Mouse (Mus musculus) gastrocnemius, adult 8-10 months (tissue): ENCODE data around the gene Clnk. TPM values are rescaled to one million over a fixed set of nuclear protein-coding genes. Genes with fewer than 3 reads are reported as not detected.
"Not testable (repeated sequence)": the region's sequence is repeated elsewhere in the genome, so short reads cannot be mapped to it uniquely, and the experiment has no call there.

Source experiments
- DNase-seq, 2 experiments: peaks; one replicate each; pipeline ENCODE4 v3.0.0; 2022; ENCODE audit warnings: low spot score in 2 of 2
- total RNA-seq, 4 experiments: library from RNA; stranded (reverse); gene quantifications; 2 replicates each; pipeline ENCODE4 v1.2.4; 2022

The Clnk gene
- not detected for total RNA-seq

GRCm38 (mm10) chr5:38876622-38877021 lies at the start of gene Clnk:
Gene Clnk, minus strand, starts transcription at chr5:38876812.
- no peak for DNase-seq

- DNase-seq, result no peak
Measured at GRCm38 (mm10) chr5:38905271-38905670, 28.7 kb upstream of the Clnk start.

- DNase-seq, result no peak
Measured at GRCm38 (mm10) chr5:38904528-38905044, 28.0 kb upstream of the Clnk start.

GRCm38 (mm10) chr5:38902889-38903288 lies 26.3 kb upstream of the Clnk start:
- DNase-seq, result peak; percentile 17 to 20

- no peak for DNase-seq
Measured at GRCm38 (mm10) chr5:38899051-38899450, 22.4 kb upstream of the Clnk start.

- no peak for DNase-seq
Measured at GRCm38 (mm10) chr5:38888646-38889045, 12.0 kb upstream of the Clnk start.

GRCm38 (mm10) chr5:38886623-38887275 lies 10.1 kb upstream of the Clnk start:
- no peak for DNase-seq

GRCm38 (mm10) chr5:38882635-38883034 lies 6.0 kb upstream of the Clnk start:
- DNase-seq, result not testable (repeated sequence)

GRCm38 (mm10) chr5:38881728-38882620 lies 5.4 kb upstream of the Clnk start:
- DNase-seq, result no peak

- no peak for DNase-seq
Measured at GRCm38 (mm10) chr5:38881416-38881727, 4.8 kb upstream of the Clnk start.

GRCm38 (mm10) chr5:38879989-38880706 lies 3.5 kb upstream of the Clnk start:
- DNase-seq, result peak in 1 of 2 experiments; percentile 13

- DNase-seq, result no peak
Measured at GRCm38 (mm10) chr5:38875403-38875802, 1.2 kb downstream of the Clnk start.

GRCm38 (mm10) chr5:38874931-38875330 lies 1.7 kb downstream of the Clnk start:
- DNase-seq, result no peak

- no peak for DNase-seq
Measured at GRCm38 (mm10) chr5:38872906-38873305, 3.7 kb downstream of the Clnk start.

- no peak for DNase-seq
Measured at GRCm38 (mm10) chr5:38871591-38871990, 5.0 kb downstream of the Clnk start.

GRCm38 (mm10) chr5:38870485-38870884 lies 6.1 kb downstream of the Clnk start:
- DNase-seq, result no peak

GRCm38 (mm10) chr5:38869976-38870375 lies 6.6 kb downstream of the Clnk start:
- DNase-seq, result no peak

- DNase-seq, result no peak
Measured at GRCm38 (mm10) chr5:38864624-38865023, 12.0 kb downstream of the Clnk start.

GRCm38 (mm10) chr5:38863029-38863428 lies 13.6 kb downstream of the Clnk start:
- no peak for DNase-seq

GRCm38 (mm10) chr5:38862288-38862985 lies 14.2 kb downstream of the Clnk start:
- no peak for DNase-seq

GRCm38 (mm10) chr5:38858015-38858721 lies 18.4 kb downstream of the Clnk start:
- DNase-seq, result no peak
